Mouse (Mus musculus) ES-E14 (cell line): ENCODE data around the gene Acpp. TPM values are rescaled to one million over a fixed set of nuclear protein-coding genes. Genes with fewer than 3 reads are reported as not detected.

Source experiments
- DNase-seq: peaks from one replicate; pipeline ENCODE4 v3.0.0-alpha.2; 2013; ENCODE audit warnings: low read depth, low spot score
- H3K27ac ChIP-seq: 2 replicates; pipeline ENCODE4 v1.5.1; 2012; ENCODE audit warnings: low read depth, mild to moderate bottlenecking, low read length, moderate library complexity, mixed read lengths; ENCODE audit not compliant: poor library complexity, insufficient read depth, severe bottlenecking
- H3K36me3 ChIP-seq: 2 replicates; pipeline ENCODE4 v1.6.1; 2012; ENCODE audit warnings: mild to moderate bottlenecking, low read length, moderate library complexity, mixed read lengths; ENCODE audit not compliant: control insufficient read depth, poor library complexity, insufficient read depth, severe bottlenecking
- H3K4me1 ChIP-seq, 2 experiments: fragments of 150-350 bp in 1 of 2; sonication (generic) in 1 of 2; 2 replicates each; pipeline ENCODE4 v1.6.1; 2012; ENCODE audit warnings: low read length in 2 of 2, mild to moderate bottlenecking in 1 of 2, mixed read lengths in 1 of 2; ENCODE audit not compliant: control insufficient read depth in 2 of 2, insufficient read depth in 2 of 2, poor library complexity in 1 of 2
- H3K4me3 ChIP-seq, 2 experiments: fragments of 150-350 bp in 1 of 2; sonication (generic) in 1 of 2; 2 replicates each; pipeline ENCODE4 v1.5.1; 2012; ENCODE audit warnings: low read length in 2 of 2, low read depth in 1 of 2, mild to moderate bottlenecking in 1 of 2, mixed read lengths in 1 of 2; ENCODE audit not compliant: insufficient read depth in 1 of 2, poor library complexity in 1 of 2, severe bottlenecking in 1 of 2
- H3K9ac ChIP-seq: 2 replicates; pipeline ENCODE4 v1.6.1; 2012; ENCODE audit warnings: low read depth, mild to moderate bottlenecking, low read length, mixed read lengths; ENCODE audit not compliant: poor library complexity, insufficient read depth, severe bottlenecking
- H3K9me3 ChIP-seq: fragments of 150-350 bp; sonication (generic); 2 replicates; pipeline ENCODE4 v1.6.1; 2012; ENCODE audit warnings: low read depth, mild to moderate bottlenecking, low read length; ENCODE audit not compliant: control insufficient read depth, insufficient read depth
- CHD2 ChIP-seq: IDR thresholded peaks from 2 replicates; pipeline ENCODE4 v1.6.1; 2014; ENCODE audit warnings: mild to moderate bottlenecking, low read depth, low read length, inconsistent platforms
- HCFC1 ChIP-seq: IDR thresholded peaks from 2 replicates; pipeline ENCODE4 v1.6.1; 2012; ENCODE audit warnings: low read length, inconsistent platforms, borderline replicate concordance; ENCODE audit not compliant: insufficient read depth
- MAFK ChIP-seq: IDR thresholded peaks from 2 replicates; pipeline ENCODE4 v1.6.1; 2014; ENCODE audit warnings: mild to moderate bottlenecking, low read depth, low read length, inconsistent platforms; ENCODE audit not compliant: insufficient read depth
- ZC3H11A ChIP-seq: IDR thresholded peaks from 2 replicates; pipeline ENCODE4 v1.6.1; 2012; ENCODE audit warnings: low read depth, mild to moderate bottlenecking, inconsistent platforms, low read length, borderline replicate concordance
- ZNF384 ChIP-seq: IDR thresholded peaks from 2 replicates; pipeline ENCODE4 v1.6.1; 2012; ENCODE audit warnings: low read depth, low read length, inconsistent platforms
- in situ Hi-C, 2 experiments: fragments of 600-800 bp; cut with MboI; formaldehyde crosslinking; loops; one replicate each; pipeline ENCODE4 v1.15.1; 2025; ENCODE audit warnings: low sequenced_read_pairs in 2 of 2, inconsistent platforms in 1 of 2; ENCODE audit not compliant: unreplicated experiment in 2 of 2
- total RNA-seq: library from RNA; depleted of rRNA; stranded (reverse); fragments of 300-350 nt; gene quantifications from 2 replicates; pipeline ENCODE4 v1.2.3, GENCODE M21; 2012

Acpp gene
- total RNA-seq, 1 experiment, result 2.5 TPM

DNA sequence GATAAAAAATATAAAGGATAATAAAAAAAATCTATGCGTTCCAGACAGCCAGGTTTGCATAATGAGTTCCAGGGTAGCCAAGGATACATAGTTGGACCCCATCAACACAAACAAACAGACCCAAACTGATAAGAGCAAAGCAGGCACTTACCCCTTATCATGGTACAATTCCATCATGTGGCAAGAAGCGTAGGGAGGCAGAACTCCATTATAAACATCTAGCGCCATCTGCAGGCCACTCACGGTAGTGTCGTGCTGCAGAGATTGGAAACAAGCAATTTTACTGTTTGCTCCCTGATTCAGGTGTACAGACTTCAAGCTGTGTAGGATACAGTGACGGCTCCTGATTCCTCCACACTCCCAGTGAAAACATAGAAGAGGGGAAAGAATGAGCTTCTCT lies 30.8 kb downstream of the Acpp start:
- no peak overlapping the region for H3K4me3 ChIP-seq
- TF ChIP-seq MAFK (no peak), HCFC1 (no peak), ZC3H11A (peak; percentile 88)
- no peaks in the 10 kb centered on the region for H3K9me3 ChIP-seq
- in situ Hi-C loops, result no loop called here
- no peaks in the 10 kb centered on the region; a peak in 1 of 4 replicates for H3K4me1 ChIP-seq
- no peak overlapping the region for H3K9ac ChIP-seq
- H3K27ac ChIP-seq, result no peak overlapping the region
- H3K36me3 ChIP-seq, result no peaks in the 10 kb centered on the region
- DNase-seq, result peak; percentile 68

DNA sequence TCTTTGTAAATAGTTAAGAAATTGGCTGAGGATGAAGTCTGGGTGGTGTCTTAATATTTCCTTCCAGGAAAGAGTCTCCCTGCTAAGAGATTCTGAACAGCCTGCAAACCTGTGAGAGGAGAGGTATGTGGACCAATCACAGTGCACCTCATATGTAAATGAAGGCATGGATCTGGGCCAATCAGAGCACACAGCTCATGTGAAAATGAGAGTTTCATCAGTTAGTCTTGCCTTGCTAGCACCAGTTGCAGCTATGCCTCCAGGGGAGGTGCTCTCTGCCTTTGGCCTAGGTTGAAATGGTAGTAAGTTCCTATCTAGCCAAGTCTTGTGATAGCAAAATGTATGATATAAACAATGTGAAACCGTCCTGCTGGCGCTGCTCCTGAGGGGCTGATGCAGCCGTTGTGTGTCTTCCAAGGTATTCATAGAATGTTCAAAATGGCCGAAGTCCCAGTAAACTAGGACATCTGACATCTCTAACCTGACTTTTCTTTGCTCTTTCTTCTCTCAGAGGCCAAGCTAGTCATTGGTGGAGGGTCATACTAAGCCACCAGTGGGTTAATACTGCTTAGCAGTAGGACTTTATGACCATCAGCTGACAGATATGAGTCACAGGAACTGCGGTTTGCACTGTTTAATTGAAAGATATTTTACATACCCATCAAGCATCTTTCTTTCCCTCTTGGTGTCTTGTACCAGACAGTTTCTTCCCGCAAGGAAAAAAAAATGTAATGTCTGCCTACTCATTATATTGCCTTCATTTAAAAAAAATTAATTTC lies 32.0 kb downstream of the Acpp start:
- Histone ChIP-seq H3K9ac (no peak overlapping the region), H3K9me3 (no peaks in the 10 kb centered on the region), H3K4me1 (peaks cover 0 to 2% of the 10 kb centered on the region in 2 experiments; a peak in 1 of 4 replicates), H3K4me3 (no peak overlapping the region), H3K27ac (no peak overlapping the region), H3K36me3 (no peaks in the 10 kb centered on the region)
- in situ Hi-C loops, result no loop called here
- no peak for DNase-seq
- TF ChIP-seq HCFC1 (no peak), CHD2 (no peak)

DNA sequence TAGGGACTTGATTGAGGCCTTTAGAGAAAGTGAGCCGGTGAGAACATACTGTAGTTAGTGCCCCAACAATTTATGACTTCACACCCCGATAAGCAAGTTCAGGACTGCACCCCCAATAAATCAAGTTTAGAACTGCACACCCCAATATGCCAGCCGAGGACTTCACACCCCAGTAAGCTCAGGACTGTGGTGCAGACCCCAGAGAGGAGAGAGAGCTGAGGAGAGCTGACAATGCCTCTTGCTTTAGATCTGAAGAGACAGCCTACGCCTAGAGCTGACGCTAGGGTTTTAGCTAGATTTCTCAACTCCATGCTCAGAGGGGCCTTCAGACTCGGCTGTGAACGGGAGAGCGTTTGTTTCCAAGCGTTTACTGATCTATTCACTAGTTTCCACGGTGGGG lies 32.7 kb downstream of the Acpp start:
- Histone ChIP-seq H3K36me3 (no peaks in the 10 kb centered on the region), H3K4me3 (no peak overlapping the region), H3K27ac (no peak overlapping the region), H3K9me3 (no peaks in the 10 kb centered on the region), H3K9ac (no peak overlapping the region), H3K4me1 (peaks cover 0 to 2% of the 10 kb centered on the region in 2 experiments; a peak in 1 of 4 replicates)
- no peak for DNase-seq
- no peak for TF ChIP-seq MAFK
- TF ChIP-seq CHD2, result no peak
- no peak for TF ChIP-seq HCFC1
- TF ChIP-seq ZNF384, result no peak
- no peak for TF ChIP-seq ZC3H11A
- in situ Hi-C loops, result no loop called here

DNA sequence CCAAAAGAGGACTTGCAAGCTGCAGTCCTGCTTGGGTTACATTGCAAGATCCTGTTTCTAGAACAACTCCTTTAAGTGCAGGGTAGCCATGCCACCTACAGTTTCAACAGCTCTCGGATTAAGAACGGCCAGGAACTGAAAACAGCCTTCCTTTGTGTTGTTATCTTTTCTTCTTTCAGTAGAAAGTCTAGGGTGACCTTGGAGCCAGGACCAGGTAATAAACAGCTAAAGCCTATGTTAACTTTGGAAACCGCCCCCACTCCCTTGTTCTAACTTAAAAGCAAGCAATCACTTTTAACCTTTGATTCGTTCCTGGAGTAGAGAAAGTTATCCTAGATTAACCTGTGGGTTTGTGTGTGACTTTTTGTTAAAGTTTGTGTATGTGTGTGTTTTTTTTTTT lies 33.2 kb downstream of the Acpp start:
- no peak for TF ChIP-seq MAFK
- no peak for TF ChIP-seq HCFC1
- no peak for TF ChIP-seq ZNF384
- no peak for TF ChIP-seq CHD2
- no peak for TF ChIP-seq ZC3H11A
- H3K4me3 ChIP-seq, result no peak overlapping the region
- peaks cover 0 to 2% of the 10 kb centered on the region in 2 experiments; a peak in 1 of 4 replicates for H3K4me1 ChIP-seq
- no peak overlapping the region for H3K9ac ChIP-seq
- H3K9me3 ChIP-seq, result no peaks in the 10 kb centered on the region
- no peak for DNase-seq
- no peaks in the 10 kb centered on the region for H3K36me3 ChIP-seq
- in situ Hi-C loops, result no loop called here
- H3K27ac ChIP-seq, result no peak overlapping the region
